Mouse (Mus musculus) erythroblast, adult 5-6 weeks (primary cell): ENCODE results near the gene Traf3. TPM values are rescaled to one million over a fixed set of nuclear protein-coding genes. Genes with fewer than 3 reads are reported as not detected.

Experiments used
- ATAC-seq: replicated peaks from 2 replicates; pipeline ENCODE4 v1.8.0; 2016; ENCODE audit warnings: moderate number of reproducible peaks, mild to moderate bottlenecking, moderate TSS enrichment, inconsistent platforms; ENCODE audit not compliant: poor library complexity, low FRiP score, severe bottlenecking
- total RNA-seq, 2 experiments: library from RNA; stranded (forward) in 1 of 2; stranded (reverse) in 1 of 2; fragments of 150-400 nt in 1 of 2; fragments of 200-764, 138-1000 nt in 1 of 2; gene quantifications; 2 replicates each; pipeline versions ENCODE4 v1.2.3 to v1.2.4; 2015 to 2017; ENCODE audit warnings: low replicate concordance in 2 of 2

Traf3 gene
- total RNA-seq, 2 experiments from 2014 or later: 2.6 to 3.3 TPM

GRCm38 (mm10) chr12:111293025-111293424, 126.9 kb downstream of the Traf3 start:
- no peak for ATAC-seq

DNA sequence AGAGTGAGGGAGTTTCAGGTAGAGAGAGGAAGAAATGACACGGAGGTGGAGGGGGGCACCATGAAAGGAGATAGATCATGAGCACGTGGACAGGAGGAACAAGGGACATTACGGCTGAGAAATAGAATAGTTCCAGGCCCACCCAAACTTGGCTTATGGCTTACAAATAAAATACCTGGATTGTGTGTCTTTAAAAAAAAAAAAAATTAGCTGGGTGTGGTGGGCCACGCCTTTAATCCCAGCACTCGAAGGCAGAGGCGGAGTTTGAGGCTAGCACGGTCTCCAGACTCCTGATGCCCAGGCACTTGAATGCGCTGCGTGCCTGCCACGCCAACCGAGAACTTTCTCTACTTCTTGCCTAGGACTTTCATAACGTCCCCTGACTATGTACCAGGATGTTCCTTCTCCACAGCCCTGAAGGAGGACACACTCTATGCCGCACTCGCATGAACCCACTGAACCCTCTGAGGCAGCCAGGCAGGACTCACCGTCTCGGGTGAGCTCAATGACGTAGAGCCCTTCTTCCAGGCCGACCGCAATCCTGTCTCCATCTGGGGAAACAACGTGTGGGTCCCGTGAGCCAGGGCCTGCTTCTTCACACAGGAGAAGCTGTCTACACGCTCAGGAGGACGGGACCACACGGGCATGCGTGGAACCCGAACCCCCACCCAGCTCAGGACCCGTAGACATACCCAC, 135.3 kb downstream of the Traf3 start:
- ATAC-seq: no peak

- no peak for ATAC-seq
Measured at GRCm38 (mm10) chr12:111302018-111302345, 135.8 kb downstream of the Traf3 start.

- no peak for ATAC-seq
Measured at GRCm38 (mm10) chr12:111303702-111304337, 137.7 kb downstream of the Traf3 start.

DNA sequence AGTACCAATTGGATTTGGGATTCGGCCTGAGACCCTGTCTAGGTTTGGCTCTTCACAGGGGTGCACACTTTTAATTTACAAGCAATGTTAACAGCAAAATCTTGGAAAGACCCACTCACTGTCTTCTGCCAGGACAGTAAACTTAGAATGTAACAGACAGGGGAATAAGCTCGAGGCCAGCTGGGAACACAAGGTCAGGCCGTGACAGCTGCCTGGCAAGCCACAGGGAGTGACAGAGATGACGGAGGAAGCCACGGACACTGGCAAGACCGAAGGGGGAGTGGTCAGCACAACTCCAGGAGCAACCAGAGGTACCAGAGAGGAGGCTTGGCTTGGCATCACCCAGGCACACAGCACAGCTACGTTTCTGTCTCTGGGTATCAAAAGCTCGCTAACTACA, 140.7 kb downstream of the Traf3 start:
- ATAC-seq: no peak

DNA sequence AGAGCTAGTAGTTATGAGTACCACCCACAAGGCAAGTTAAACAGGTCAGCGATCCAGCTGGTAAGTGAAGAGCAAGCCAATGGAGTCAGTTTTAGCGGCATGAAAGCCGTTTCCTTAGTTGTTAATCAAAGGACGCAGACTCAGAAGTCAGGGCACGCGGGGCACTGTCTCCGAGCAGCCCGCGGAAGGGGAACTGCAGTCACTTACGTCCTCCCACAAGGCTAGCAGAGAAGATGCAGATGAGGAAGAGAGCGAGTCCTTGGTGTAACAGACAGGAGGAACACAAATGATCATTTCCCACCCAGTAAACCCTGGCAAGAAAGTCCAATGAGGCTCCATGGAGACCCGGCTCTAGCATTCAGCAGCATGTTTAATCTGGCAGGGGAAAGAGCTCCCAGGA, 143.1 kb downstream of the Traf3 start:
- ATAC-seq: no peak

GRCm38 (mm10) chr12:111309931-111310330, 143.8 kb downstream of the Traf3 start:
- no peak for ATAC-seq

DNA sequence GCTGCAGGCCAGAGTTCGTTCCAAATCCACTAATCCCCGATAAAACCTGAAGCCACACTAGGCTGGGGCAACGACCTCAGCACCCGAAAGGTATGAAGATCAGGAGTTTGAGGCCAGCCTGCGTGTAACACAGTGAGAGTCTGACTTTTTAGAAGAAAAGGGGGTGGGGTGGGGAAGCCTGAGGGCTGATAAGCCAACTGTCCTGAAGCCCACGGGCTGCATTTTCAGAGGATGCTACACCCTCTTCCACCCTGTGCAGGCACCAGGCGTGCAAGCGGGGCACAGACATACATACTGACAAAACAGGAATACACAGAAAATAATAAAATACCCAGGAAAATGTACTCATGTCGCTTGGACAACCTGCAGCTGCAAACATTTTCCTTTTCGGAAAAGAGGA, 145.6 kb downstream of the Traf3 start:
- ATAC-seq: no peak

GRCm38 (mm10) chr12:111314273-111314672, 148.1 kb downstream of the Traf3 start:
- no peak for ATAC-seq

Other genes with a start within 250 kb of the Traf3 start
- gene Ankrd9, start 187.3 kb upstream of the Traf3 start, total RNA-seq (2015; ENCODE audit: low replicate concordance): 29.8 and 52.2 TPM in 2 replicates
- gene Ankrd9, start 187.3 kb upstream of the Traf3 start, total RNA-seq (2017; ENCODE audit: low replicate concordance): 66.5 and 82.1 TPM in 2 replicates
- 21.3 and 26.9 TPM in 2 replicates for gene Rcor1, start 127.0 kb upstream of the Traf3 start, total RNA-seq (2015; ENCODE audit: low replicate concordance)
- 9.8 and 18.0 TPM in 2 replicates for gene Rcor1, start 127.0 kb upstream of the Traf3 start, total RNA-seq (2017; ENCODE audit: low replicate concordance)
- gene 4930595D18Rik, start 18.1 kb downstream of the Traf3 start, total RNA-seq (2015; ENCODE audit: low replicate concordance): not detected in 2 replicates
- not detected in 2 replicates for gene 4930595D18Rik, start 18.1 kb downstream of the Traf3 start, total RNA-seq (2017; ENCODE audit: low replicate concordance)
- not detected in 2 replicates for gene Amn, start 104.7 kb downstream of the Traf3 start, total RNA-seq (2015; ENCODE audit: low replicate concordance)
- not detected in 2 replicates for gene Amn, start 104.7 kb downstream of the Traf3 start, total RNA-seq (2017; ENCODE audit: low replicate concordance)
- gene Cdc42bpb, start 211.3 kb downstream of the Traf3 start, total RNA-seq (2015; ENCODE audit: low replicate concordance): 0.58 and 10.9 TPM in 2 replicates
- 1.8 and 2.6 TPM in 2 replicates for gene Cdc42bpb, start 211.3 kb downstream of the Traf3 start, total RNA-seq (2017; ENCODE audit: low replicate concordance)
- gene Lbhd2, start 240.4 kb downstream of the Traf3 start, total RNA-seq (2015; ENCODE audit: low replicate concordance): not detected in 2 replicates
- not detected in 2 replicates for gene Lbhd2, start 240.4 kb downstream of the Traf3 start, total RNA-seq (2017; ENCODE audit: low replicate concordance)